Mouse (Mus musculus): ENCODE measurements around the gene Zfp708.
"Not testable (repeated sequence)": the region's sequence is repeated elsewhere in the genome, so short reads cannot be mapped to it uniquely, and the experiment has no call there.

Zfp708 gene

DNA sequence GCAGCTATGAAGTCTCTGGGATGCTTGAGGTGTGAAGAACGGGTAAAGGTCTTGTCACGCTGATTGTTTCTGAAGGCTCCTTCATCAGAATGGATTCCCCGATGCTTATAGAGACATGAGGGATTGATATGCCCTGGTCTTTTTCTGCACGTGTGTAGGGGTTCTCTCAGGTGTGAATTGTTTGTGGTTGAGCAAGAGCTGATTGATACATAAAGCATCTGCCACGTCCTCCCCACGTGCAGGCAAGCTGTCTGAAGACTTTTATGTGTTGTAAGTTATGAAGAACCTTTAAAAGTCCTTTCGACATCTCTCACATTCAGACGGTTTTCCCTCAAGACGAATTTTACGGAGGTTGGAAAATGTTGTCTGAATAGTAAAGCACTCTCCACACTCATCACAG is at the start of gene Zfp708:
TSS of gene Zfp708 (minus strand) at position 101 of the 400 bp plus-strand sequence.
- no peak for DNase-seq (ENCODE audit: low spot score)

DNA sequence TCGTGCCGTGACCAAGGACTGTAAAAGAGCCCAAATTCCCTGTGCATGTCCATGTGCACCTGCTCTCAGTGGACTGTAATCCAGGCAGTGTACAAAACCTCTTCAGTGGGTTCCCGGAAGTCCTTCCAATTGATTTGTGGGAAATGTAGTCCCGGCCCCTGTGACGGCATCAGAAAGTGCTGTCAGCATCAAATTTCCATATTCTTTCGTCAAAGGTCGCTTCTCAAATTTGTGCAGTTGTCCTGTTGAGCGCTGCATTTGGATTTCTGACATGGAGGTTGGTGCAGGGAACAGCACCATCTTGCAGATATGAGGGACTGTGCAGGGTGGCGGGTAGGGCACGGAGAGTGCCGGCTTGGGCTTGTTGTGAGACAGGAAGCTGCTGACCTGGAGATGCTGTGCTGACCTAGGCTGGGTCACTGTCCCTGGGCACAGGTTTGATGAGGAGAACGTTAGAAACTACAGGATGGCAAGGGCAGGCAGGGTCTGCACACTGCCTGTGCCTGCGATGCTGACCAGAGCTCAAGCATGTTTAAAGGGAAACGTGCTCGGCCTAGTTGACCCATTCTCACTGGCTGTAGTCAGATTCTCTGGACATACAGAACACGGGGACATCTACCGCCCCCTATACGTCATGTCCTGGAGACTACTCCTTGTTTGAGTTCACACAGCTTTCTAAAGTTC is 30.4 kb upstream of the Zfp708 start:
- DNase-seq (ENCODE audit: low spot score), result peak; percentile 86

DNA sequence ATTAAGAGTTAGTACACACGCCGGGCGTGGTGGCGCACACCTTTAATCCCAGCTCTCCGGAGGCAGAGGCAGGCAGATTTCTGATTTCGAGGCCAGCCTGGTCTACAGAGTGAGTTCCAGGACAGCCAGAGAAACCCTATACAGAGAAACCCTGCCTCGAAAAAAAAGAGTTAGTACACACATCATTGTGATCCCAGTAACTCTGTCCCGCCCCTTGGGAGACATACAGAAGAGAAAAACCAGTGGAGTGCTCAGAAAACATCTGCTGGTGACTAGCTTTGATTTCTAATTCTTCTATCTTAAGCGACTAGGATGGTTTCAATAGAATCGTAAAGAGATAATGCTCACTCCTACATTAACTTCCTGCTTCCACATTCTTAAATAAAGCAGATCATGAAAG is 29.7 kb upstream of the Zfp708 start:
- not testable (repeated sequence) for DNase-seq (ENCODE audit: low spot score)

DNA sequence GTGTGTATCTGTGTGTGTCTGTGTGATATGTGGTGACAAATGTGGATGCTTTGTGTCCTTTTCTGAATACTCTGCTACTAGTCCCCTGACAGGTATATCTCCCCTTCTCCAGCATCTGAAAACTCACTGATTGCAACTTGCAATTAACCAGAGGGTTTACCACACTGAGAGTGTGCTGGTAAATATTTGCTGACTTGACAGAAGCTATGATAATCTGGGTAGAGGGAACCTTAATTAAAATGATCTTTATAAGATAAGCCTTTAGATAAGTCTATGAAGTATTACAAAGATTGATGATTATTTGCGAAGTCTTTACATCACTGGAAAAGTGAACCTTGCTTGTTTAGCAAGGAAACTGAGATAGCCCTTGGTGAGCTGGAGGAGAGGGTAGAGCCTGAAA is 26.7 kb upstream of the Zfp708 start:
- no peak for DNase-seq (ENCODE audit: low spot score)

DNA sequence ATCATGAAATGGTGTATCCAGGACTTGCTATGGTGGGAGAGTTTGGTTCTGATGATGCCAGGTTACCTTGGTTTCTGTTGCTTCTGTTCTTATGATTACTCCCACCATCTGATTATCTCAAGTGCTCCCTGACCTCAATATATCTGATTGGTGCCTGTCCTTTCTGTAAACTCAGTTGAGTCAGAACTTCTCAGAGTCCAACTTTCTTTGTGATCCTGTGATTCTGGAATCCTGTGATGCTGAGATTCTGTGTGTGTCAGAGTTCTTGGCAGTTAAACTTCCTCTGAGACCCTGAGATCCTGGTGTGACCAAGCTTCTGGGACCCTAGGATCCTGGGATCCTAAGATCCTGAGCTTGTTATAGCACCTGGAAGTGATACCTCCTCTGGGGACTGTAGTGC is 23.6 kb upstream of the Zfp708 start, which contains the start of gene Zfp759:
TSS of gene Zfp759 (plus strand) at position 301 of the 400 bp plus-strand sequence.
- not testable (repeated sequence) for DNase-seq (ENCODE audit: low spot score)

DNA sequence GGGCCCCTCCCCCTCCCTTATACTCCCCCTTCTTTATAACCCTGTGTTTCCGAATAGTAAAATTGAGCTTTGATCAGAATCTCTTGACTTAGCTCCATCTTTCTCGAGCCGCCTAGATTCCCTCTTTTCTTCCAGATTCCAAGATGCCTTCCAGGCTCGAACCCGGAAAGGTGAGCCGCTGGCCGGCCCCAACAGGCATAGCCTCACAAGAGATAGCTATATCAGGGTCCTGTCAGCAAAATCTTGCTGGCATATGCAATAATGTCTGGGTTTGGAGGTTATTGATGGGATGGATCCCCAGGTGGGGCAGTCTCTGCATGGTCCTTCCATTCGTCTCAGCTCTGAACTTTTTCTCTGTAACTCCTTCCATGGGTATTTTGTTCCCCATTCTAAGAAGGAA is 18.4 kb upstream of the Zfp708 start, which contains the start of gene Rslcan18:
TSS of gene Rslcan18 (minus strand) at position 101 of the 400 bp plus-strand sequence.
- DNase-seq (ENCODE audit: low spot score), result not testable (repeated sequence)

DNA sequence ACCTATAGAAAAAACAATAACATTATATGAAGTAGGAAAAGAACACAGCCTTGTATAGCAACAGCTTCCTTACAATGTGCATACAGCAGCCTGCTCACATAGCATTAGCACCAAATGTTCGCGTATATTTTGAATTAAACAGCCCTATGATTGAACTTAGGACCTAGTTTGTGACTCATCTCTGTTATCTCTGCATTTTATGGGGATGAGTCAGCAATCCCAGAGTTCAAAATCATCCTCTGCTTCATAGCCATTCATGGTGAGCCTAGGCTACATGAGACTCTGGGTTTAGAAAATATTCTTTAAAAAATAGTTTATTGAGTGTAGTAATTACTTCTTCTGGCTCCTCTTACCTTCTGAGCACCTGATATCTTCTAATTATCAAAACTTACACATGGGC is 15.5 kb upstream of the Zfp708 start:
- no peak for DNase-seq (ENCODE audit: low spot score)

DNA sequence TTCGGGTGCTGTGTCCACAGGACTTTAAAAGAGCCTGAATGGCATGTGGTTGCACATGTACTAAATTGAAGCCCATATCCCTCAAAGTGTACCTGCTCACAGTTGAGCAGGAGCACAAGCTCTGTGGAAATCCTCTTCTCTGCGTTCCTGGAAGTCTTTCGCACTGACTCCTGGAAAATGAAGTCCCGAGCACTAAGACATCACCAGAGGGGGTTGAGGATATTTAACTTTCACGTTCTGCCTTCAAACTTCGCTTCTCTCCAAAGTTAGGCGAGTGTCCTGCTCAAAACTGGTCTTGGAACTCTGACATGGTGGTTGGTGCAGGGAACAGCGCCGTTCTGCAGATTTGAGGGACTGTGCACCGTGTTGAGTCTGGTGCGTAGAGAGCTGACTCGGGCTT is 14.3 kb upstream of the Zfp708 start:
- DNase-seq (ENCODE audit: low spot score), result no peak

DNA sequence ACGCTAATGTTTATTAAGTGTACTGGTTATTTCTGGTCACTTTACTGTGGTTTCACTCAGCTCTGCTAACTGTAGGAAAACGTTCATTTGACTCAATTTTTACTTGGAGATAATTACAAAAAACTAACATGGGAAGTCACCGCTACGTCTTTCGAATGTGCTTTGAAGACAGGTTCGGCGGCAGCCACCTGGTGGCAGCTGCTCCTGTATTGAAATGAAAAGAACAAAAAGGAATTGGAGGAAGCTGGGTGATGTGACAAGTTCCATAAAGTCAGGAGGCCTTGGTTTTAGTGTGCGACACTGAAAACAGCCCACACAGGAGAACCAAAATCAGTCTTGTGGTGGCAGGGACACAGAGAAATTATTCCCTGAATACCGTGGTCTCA is 11.0 kb upstream of the Zfp708 start:
- no peak for DNase-seq (ENCODE audit: low spot score)

DNA sequence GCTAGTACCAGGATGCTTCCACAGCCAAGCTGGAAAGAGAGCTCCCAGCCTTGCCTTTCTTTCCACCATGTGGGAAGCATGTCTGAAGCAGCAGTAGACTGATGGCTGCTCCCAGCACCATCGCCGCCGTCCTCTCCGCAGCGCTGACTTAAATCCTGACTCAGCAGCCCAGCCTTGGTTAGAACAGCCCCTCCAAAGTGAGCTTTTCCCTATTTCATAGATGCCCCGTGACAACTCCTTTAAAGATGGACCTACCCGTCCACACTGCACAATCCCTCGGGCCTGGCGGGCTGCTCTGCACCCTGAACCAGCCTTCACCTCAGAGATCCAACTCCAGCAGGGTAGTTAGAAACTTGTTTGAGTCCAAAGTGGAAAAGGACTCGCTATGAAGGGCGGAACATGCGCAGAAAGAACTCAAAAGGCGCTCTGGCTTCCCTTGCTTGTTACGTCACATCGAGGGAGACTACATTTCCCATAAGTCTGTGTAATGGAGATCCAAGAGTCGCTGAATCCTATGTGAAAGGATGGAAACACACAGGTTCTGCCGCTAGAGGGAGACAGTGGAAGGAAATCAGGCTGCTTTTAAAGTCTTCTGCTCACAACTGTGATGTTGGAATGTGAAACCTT is 10.5 kb upstream of the Zfp708 start, which contains the start of gene Gm28557:
TSS of gene Gm28557 (minus strand) at position 411 of the 627 bp plus-strand sequence.
- peak; percentile 99 for DNase-seq (ENCODE audit: low spot score)

DNA sequence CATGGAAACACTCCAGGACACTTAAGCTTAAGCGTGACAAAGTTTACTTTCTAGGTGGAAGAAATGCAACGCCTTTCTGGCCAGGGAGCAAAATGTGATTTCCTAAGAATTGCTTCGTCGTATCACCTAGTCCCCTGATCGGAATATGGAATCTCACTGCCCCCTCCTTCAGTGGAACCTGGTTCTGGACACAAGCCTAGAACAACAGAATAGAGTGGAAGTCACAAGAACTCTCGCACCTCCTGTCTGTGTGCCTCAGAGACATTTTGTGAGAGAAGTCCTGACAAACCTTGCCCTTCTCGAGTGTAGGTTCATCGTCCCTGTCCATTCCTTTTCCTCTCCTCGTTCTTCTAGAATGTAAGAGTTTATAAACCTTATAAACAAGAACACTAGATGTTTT is 9.9 kb upstream of the Zfp708 start:
- no peak for DNase-seq (ENCODE audit: low spot score)

DNA sequence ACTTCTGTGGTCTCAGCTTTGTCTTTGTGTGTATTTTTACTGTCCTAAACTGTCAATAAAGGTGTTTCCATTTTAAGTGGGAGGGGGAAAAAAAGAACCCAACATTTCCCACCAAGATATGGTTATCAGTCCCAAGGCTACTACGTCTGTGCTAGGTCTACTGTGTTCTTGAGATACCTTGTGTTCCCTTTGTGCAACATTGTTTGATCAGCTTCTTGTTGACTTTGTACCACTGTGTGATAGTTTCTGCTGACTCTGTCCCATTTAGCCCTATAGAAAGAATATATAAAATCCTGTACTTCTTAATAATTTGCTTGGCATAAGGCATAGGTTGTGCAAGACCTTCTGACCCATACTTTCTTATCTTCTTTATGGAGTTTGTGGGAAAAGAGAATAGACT is 7.6 kb downstream of the Zfp708 start:
- DNase-seq (ENCODE audit: low spot score), result no peak

DNA sequence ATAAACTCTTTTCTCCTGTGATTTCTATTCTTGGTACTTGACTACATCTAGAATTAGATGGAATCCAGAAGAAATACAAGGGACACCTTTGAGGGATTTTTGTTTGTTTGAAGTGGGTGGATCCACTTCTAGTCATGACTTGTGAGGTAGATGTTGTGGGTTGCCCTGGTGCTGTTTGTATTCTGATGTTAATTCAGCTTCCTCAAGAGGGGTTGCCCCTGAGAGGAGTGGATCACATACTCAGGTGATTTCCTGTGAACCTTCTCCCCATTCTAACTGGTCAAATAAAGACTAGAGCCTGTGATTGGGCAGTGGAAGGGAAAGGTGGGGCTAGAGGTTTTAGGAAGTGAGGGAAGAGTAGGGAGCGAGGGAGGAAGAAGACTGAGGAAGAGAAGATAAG is 15.8 kb downstream of the Zfp708 start:
- no peak for DNase-seq (ENCODE audit: low spot score)

DNA sequence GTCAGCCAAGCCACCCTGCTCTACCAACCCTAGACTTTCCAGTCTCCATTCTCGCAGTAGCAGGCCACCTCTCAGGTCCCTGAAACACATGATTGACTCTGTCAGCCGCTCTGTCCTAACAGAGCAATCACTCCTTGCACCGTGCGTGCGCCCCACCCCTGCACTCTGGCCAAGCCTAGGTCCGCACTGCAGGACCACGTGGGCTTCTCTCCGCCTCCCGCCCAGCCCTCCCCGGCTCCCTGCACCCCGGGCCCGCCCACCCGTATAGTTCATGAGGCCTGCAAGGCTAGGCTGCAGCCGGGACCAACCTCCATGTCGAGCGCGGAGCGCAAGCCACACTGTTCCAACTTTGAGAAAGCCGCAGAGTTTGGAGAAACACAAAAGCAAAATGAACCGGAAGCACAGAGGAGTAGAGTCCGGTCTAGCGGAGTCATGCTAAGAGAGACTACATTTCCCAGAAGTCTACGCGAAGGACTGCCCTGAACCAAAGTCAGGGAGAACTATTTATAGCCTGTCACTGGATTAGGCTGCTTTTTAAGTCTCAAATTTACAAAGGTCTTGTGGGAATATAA is 16.5 kb downstream of the Zfp708 start:
- peak; percentile 87 for DNase-seq (ENCODE audit: low spot score)

DNA sequence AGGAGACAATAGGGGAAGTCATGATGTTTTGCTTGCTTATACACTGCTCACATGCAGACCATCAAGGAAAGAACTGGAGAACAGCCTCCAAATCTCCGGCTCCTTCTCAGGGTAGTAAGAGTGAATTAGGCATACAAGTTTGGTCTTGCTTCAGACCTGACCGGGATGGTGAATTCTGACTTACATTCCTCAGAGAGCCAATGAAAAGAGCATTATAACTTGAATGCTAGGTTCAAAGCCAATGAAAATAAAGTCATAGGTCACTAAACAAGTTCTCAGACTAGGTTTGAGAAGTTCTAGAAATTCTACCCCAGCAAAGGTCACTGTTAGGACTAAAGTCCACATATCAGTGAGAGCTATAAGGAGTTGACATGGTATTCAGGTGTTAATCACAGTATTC is 20.5 kb downstream of the Zfp708 start:
- DNase-seq (ENCODE audit: low spot score), result no peak

DNA sequence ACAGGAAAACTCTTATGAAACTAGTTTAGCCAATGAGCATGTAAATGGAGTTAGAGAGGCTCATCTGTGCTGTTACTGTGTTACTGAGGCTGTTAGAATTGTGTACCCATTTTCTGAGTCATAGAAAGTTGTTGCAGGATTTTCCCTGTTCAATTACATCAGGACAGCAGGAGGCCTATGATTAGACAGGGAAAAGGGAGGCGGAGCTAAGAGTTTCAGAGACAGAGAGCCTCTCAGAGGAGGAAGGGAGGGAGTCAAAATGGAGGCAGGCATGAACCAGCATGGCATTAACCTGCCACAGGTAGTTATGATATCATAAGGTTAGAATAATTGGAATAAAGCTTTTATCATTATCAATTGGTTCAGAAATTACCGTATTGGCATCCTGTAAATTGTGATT is 25.0 kb downstream of the Zfp708 start:
- DNase-seq (ENCODE audit: low spot score), result no peak

DNA sequence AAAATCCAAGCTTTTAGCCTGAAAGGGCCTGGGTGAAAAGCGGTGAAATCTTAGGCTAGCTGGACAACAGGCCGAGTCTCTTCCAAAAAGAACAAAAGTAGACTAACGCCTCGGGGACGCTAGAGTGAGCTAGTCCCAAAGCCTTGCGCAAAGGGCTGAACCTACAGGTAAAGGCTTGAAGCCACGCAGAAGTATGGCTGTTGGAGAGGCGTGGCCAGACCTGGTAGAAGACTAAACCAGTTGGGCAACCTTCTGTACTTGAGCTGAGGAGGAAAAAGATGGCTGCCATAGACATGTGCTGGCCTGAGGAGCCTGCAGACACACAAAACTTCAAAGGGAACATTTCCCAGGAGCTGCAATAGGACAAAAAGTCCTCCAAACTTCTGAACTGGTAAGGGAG is 32.4 kb downstream of the Zfp708 start:
- no peak for DNase-seq (ENCODE audit: low spot score)

DNA sequence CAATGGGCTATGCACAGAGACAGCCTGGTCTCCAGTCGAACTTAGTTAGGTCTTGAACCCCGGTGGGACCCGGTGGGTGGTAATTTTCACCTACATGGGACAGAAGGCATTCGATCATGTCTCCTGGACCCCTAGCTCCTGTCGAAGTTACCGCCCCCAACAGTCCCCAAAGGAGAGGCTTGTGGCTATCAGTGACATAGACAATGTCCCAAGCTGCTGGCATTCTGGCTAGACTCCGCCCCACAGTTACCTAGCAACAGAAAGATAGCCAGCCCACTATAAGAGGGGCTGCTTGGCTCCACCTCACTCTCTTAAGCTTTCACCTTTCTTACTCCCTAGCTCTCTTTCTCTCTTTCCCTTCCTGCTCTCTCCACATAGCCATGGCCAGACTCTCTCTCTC is 35.3 kb downstream of the Zfp708 start:
- no peak for DNase-seq (ENCODE audit: low spot score)

DNA sequence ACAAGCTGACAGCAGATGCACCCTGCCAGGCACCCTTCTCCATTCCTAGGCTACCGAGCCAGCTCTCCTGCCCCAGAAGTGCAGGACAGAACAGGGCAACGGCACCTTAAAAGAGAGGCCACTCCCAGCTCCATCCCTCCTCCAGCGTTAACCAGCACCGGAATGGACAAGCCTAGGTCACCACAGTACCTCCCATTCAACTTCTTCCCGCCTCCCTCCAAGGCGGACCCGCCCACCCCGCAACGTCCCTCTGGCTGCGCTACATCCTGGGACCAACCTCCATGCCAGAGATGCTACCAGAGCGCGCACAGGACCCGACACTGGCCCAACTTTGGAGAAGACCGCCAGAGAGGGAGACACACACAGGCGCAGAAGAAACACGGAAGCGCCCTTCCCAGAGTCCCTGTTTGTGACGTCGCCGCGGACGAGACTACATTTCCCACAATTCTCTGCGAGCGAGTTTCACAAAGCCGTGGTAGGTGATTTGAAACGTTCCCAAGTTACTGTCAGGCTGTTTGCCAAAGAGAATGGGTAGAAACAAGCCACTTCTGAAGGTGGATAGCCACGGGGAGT is 36.9 kb downstream of the Zfp708 start, which contains the start of gene Zfp712:
TSS of gene Zfp712 (minus strand) at position 385 of the 573 bp plus-strand sequence.
- peak; percentile 96 for DNase-seq (ENCODE audit: low spot score)

DNA sequence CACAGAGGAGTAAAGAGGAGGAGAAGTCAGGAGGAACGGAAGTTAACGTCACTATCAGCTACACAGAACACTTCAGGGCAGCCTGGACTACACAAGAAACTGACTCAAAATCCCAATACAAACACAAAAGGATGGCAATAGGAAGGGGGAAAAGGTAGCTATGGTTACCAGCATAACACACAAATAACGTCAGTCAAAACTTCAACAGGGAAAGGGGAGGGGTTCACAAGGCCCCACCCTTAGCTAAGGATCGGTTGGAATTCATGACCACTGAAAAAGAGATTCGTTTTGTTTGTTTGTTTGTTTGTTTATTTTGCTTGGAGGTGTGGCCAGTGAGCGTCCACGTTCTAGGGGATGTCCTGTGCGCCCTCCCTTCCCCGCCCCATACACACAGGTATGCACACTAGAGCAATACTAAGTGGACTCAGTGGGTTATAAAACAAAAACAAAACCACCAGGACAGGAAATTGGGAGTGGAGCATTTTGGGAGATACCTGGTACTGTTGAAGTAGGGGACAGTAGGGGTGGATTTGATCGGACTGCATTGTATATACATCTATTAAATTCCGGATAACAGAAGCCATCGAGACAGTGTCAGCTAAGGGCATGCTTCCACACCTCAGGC is 37.5 kb downstream of the Zfp708 start:
- DNase-seq (ENCODE audit: low spot score), result no peak

Data from embryo, embryonic 10 days (tissue).